Mouse (Mus musculus) lung, embryonic 14.5 days (tissue): ENCODE measurements at regions not wholly inside any gene's neighbourhood (a gene's known extent, or its start where the extent isn't known, plus 50 kb on each side); places are given as distances from the start of the nearest gene placed in this dataset.

Experiments used
- ATAC-seq: fragments of 200-750 bp; cut with Nextera tagmentation; 2 replicates; pipeline ENCODE4 v1.8.0; 2017; ENCODE audit warnings: mild to moderate bottlenecking, moderate TSS enrichment, moderate library complexity; ENCODE audit not compliant: insufficient read depth
- DNase-seq: peaks from one replicate; pipeline ENCODE4 v3.0.0-alpha.2; 2015
- H3K27ac ChIP-seq: fragments of 300-500 bp; sonication (generic); 2 replicates; pipeline ENCODE4 v1.5.1; 2014; ENCODE audit warnings: low read depth, mild to moderate bottlenecking, moderate library complexity
- H3K27me3 ChIP-seq: fragments of 300-500 bp; sonication (generic); 2 replicates; pipeline ENCODE4 v1.6.1; 2014; ENCODE audit warnings: low read length, control low read depth; ENCODE audit not compliant: insufficient read depth
- H3K36me3 ChIP-seq: fragments of 300-500 bp; sonication (generic); 2 replicates; pipeline ENCODE4 v1.6.1; 2014; ENCODE audit warnings: control low read depth; ENCODE audit not compliant: insufficient read depth
- H3K4me1 ChIP-seq: fragments of 300-500 bp; sonication (generic); 2 replicates; pipeline ENCODE4 v1.6.1; 2014; ENCODE audit warnings: antibody characterized with exemption, control low read depth; ENCODE audit not compliant: insufficient read depth
- H3K4me2 ChIP-seq: fragments of 300-500 bp; sonication (generic); 2 replicates; pipeline ENCODE4 v1.6.1; 2014; ENCODE audit warnings: mild to moderate bottlenecking
- H3K4me3 ChIP-seq: fragments of 300-500 bp; sonication (generic); 2 replicates; pipeline ENCODE4 v1.5.1; 2014; ENCODE audit warnings: low read depth, low read length
- H3K9ac ChIP-seq: fragments of 300-500 bp; sonication (generic); 2 replicates; pipeline ENCODE4 v1.6.1; 2014
- H3K9me3 ChIP-seq: fragments of 300-500 bp; sonication (generic); 2 replicates; pipeline ENCODE4 v1.6.1; 2016; ENCODE audit warnings: low read depth, low read length, control low read depth
- CTCF ChIP-seq: IDR thresholded peaks from 2 replicates; pipeline ENCODE4 v1.5.1; 2016; ENCODE audit warnings: antibody characterized with exemption, low read depth
- WGBS: fragments of 180-500 bp; shearing (Covaris S2); extraction: QIAGEN DNeasy Blood & Tissue Kit; methylation state at CpG from one replicate; pipeline ENCODE4 v1.1.7; 2014; 5-methylcytosine and 5-hydroxymethylcytosine counted together

GRCm38 (mm10) chr10:122614720-122615119 lies 63.8 kb upstream of the Ppm1h start:
- no peak overlapping the region for H3K4me3 ChIP-seq
- ATAC-seq = peak; percentile 62
- no peaks in the 10 kb centered on the region for H3K4me1 ChIP-seq
- WGBS = 34% methylated on average over 3 of the region's 3 CpGs
- TF ChIP-seq CTCF = no peak
- no peak overlapping the region for H3K4me2 ChIP-seq
- no peaks in the 10 kb centered on the region for H3K36me3 ChIP-seq
- no peaks in the 10 kb centered on the region for H3K9me3 ChIP-seq
- H3K9ac ChIP-seq = no peak overlapping the region
- no peaks in the 10 kb centered on the region for H3K27me3 ChIP-seq
- DNase-seq = peak; percentile 75
- H3K27ac ChIP-seq = no peak overlapping the region

DNA sequence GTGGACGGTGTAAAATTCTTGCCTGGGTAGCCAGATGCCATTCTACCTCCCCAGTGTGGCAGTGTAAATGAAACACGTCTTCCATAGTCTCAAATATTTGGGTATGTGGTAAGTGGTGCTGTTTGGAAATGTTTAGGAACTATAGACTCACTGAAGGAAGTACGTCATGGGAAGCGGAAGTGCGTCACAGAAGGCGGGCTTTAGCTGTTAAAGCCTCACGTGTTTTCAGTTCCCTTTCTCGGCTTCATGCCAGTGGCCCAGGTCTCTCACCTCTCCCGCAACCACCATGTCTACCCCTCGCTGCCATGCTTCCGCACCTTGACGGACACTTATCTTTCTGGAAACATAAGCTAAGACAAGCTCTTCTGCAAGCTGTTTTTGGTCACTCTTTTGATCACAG lies 62.9 kb upstream of the Ppm1h start:
- no peaks in the 10 kb centered on the region for H3K4me1 ChIP-seq
- H3K4me3 ChIP-seq = no peak overlapping the region
- no peaks in the 10 kb centered on the region for H3K36me3 ChIP-seq
- H3K27ac ChIP-seq = no peak overlapping the region
- no peak overlapping the region for H3K4me2 ChIP-seq
- WGBS = 89% methylated on average over 12 of the region's 12 CpGs
- no peaks in the 10 kb centered on the region for H3K9me3 ChIP-seq
- DNase-seq (no peak), ATAC-seq (no peak)
- H3K9ac ChIP-seq = no peak overlapping the region
- no peak for TF ChIP-seq CTCF
- no peaks in the 10 kb centered on the region for H3K27me3 ChIP-seq

GRCm38 (mm10) chr10:122616385-122616784 lies 62.2 kb upstream of the Ppm1h start:
- 57% methylated on average over 6 of the region's 6 CpGs for WGBS
- no peaks in the 10 kb centered on the region for H3K27me3 ChIP-seq
- no peak overlapping the region for H3K4me2 ChIP-seq
- TF ChIP-seq CTCF = no peak
- H3K9ac ChIP-seq = no peak overlapping the region
- H3K4me3 ChIP-seq = no peak overlapping the region
- no peak overlapping the region for H3K27ac ChIP-seq
- H3K36me3 ChIP-seq = no peaks in the 10 kb centered on the region
- DNase-seq (peak; percentile 2), ATAC-seq (no peak)
- no peaks in the 10 kb centered on the region for H3K4me1 ChIP-seq
- no peaks in the 10 kb centered on the region for H3K9me3 ChIP-seq

- no peak overlapping the region for H3K4me2 ChIP-seq
- TF ChIP-seq CTCF = no peak
- H3K4me1 ChIP-seq = no peaks in the 10 kb centered on the region
- DNase-seq (no peak), ATAC-seq (no peak)
- H3K36me3 ChIP-seq = no peaks in the 10 kb centered on the region
- no peaks in the 10 kb centered on the region for H3K9me3 ChIP-seq
- H3K27me3 ChIP-seq = no peaks in the 10 kb centered on the region
- no peak overlapping the region for H3K27ac ChIP-seq
- WGBS = 70% methylated on average over 3 of the region's 3 CpGs
- no peak overlapping the region for H3K9ac ChIP-seq
- no peak overlapping the region for H3K4me3 ChIP-seq
These were observed 59.7 kb upstream of the Ppm1h start for GRCm38 (mm10) chr10:122618854-122619253.

DNA sequence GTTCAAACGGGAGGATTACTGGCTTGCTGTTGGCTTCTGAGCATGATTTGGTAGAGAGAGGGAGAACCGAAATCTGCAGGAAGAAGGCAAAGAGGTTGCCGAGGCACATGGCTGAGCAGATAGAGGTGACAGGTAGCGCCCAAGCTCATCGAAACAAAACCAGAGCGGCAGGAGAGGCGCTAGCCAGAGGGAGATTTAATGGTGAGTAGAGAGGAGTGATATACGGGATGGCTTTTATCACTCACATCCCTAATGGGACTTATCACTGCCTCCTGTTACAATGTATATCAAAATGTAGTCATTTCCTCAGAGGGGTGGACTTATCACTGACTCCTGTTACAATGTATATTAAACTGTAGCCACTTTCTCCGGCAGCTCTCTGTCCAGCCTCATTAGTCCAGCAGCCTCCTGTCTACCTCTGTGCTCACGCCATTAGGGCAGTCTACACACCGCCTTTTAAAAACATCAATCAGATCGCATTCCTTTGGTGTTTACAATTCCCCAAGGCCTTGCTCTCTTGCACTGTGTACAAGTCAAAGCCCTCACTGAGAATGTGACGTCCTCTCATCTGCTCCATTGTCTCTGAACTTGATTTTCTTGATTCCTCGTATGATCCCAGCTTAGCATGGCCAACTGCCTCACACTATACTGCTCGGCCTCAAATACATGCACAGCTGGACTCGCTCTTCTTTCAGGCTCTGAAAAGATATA lies 59.0 kb upstream of the Ppm1h start:
- no peak overlapping the region for H3K27ac ChIP-seq
- H3K36me3 ChIP-seq = no peaks in the 10 kb centered on the region
- no peaks in the 10 kb centered on the region for H3K27me3 ChIP-seq
- H3K9ac ChIP-seq = no peak overlapping the region
- no peak overlapping the region for H3K4me3 ChIP-seq
- no peak for TF ChIP-seq CTCF
- no peaks in the 10 kb centered on the region for H3K4me1 ChIP-seq
- ATAC-seq (peak; percentile 71), DNase-seq (peak; percentile 21)
- no peaks in the 10 kb centered on the region for H3K9me3 ChIP-seq
- H3K4me2 ChIP-seq = no peak overlapping the region
- 35% methylated on average over 16 of the region's 16 CpGs for WGBS
